In the genomic region with DNA sequence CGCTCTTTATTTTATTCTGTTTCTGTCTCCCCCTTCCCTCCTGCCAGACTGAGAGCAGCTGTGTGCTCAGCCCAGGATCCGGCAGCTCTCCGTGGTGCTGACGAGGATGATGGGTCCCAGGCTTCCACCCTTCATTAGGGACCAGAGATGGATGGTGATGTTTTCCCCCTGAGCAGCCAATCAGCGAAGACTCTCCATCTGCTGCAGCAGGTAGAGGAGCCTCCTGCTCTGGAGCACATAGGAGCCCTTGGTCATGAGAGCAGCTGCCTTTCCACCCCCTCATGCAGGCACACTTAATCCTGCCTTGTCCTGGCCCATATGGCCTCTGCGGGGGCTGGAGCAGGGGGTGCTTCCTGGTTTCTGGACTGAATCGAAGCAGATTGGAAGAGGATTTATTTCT, we compare ENCODE assay signal across 9 mouse cellular contexts.
DNase-seq lines count a peak whose midpoint lies in the region; ATAC-seq and TF ChIP-seq lines count a peak whose summit lies in the region.
"Had no signal": no experiment of that assay in that cellular context is flagged by ENCODE, and none has a peak within 500 bp of the region (broad histone marks: within the 10 kb centered on the region; RNA-seq: fewer than 3 reads in every experiment).

No protein-coding gene starts in this region.

- H3K9ac ChIP-seq in kidney, embryonic 15.5 days: no peak overlapping the region
- no peak overlapping the region for H3K9ac ChIP-seq in intestine, embryonic 16.5 days (ENCODE audit: low read depth, low read length)
- H3K9ac ChIP-seq: liver, embryonic 15.5 days had no signal

- H3K27me3 ChIP-seq in kidney, embryonic 15.5 days: no peaks in the 10 kb centered on the region
- H3K27me3 ChIP-seq in intestine, embryonic 16.5 days (replicated peaks; ENCODE audit: control insufficient read depth, insufficient read depth, low read length): no peaks in the 10 kb centered on the region
- no peaks in the 10 kb centered on the region for H3K27me3 ChIP-seq in myocyte (ENCODE audit: control insufficient read depth, insufficient read depth, insufficient read length)
- H3K27me3 ChIP-seq: liver, embryonic 15.5 days had no signal

- WGBS in kidney, embryonic 15.5 days: 6% methylated on average over 7 of the region's 7 CpGs
- WGBS in intestine, embryonic 16.5 days: 19% methylated on average over 7 of the region's 7 CpGs

- peak; percentile 89 for ATAC-seq in kidney, embryonic 15.5 days (replicated peaks; ENCODE audit: low FRiP score)
- 0 out of 2 replicates have a peak, but pooled peaks have one; percentile 40 for ATAC-seq in intestine, embryonic 16.5 days

- H3K4me1 ChIP-seq in kidney, embryonic 15.5 days: no peaks in the 10 kb centered on the region
- H3K4me1 ChIP-seq in intestine, embryonic 16.5 days (ENCODE audit: control insufficient read depth, insufficient read depth, low read length): no peaks in the 10 kb centered on the region
- H3K4me1 ChIP-seq: liver, embryonic 15.5 days had no signal

- H3K4me3 ChIP-seq in kidney, embryonic 15.5 days (replicated peaks): no peak overlapping the region
- H3K4me3 ChIP-seq in intestine, embryonic 16.5 days (ENCODE audit: low read length): no peak overlapping the region
- H3K4me3 ChIP-seq in myocyte: no peak overlapping the region
- H3K4me3 ChIP-seq: liver, embryonic 15.5 days had no signal

- H3K9me3 ChIP-seq in kidney, embryonic 15.5 days (replicated peaks): no peaks in the 10 kb centered on the region
- H3K9me3 ChIP-seq in intestine, embryonic 16.5 days (ENCODE audit: control insufficient read depth, low read length): no peaks in the 10 kb centered on the region
- H3K9me3 ChIP-seq: liver, embryonic 15.5 days had no signal

- H3K36me3 ChIP-seq in kidney, embryonic 15.5 days: no peaks in the 10 kb centered on the region
- no peaks in the 10 kb centered on the region for H3K36me3 ChIP-seq in intestine, embryonic 16.5 days (ENCODE audit: control insufficient read depth, insufficient read depth, low read length)
- no peaks in the 10 kb centered on the region for H3K36me3 ChIP-seq in myocyte (ENCODE audit: control insufficient read depth, insufficient read depth)
- H3K36me3 ChIP-seq: liver, embryonic 15.5 days had no signal

- no peak overlapping the region for H3ac ChIP-seq in myocyte (ENCODE audit: control insufficient read depth, insufficient read length)

- no peak overlapping the region for H3K4me2 ChIP-seq in kidney, embryonic 15.5 days
- H3K4me2 ChIP-seq in intestine, embryonic 16.5 days (ENCODE audit: low read depth, low read length): no peak overlapping the region
- H3K4me2 ChIP-seq in myocyte (ENCODE audit: low read depth): no peak overlapping the region
- H3K4me2 ChIP-seq: liver, embryonic 15.5 days had no signal

- no peak overlapping the region for H3K27ac ChIP-seq in kidney, embryonic 15.5 days
- no peak overlapping the region for H3K27ac ChIP-seq in intestine, embryonic 16.5 days (ENCODE audit: low read length)
- H3K27ac ChIP-seq: liver, embryonic 15.5 days had no signal

- no peak for DNase-seq in kidney, adult 8-10 months
- DNase-seq in ZHBTc4 (ENCODE audit: low read depth, low spot score) (peak; percentile 46), adipocyte (ENCODE audit: low spot score) (no peak)
- DNase-seq in embryo, embryonic 11 days: peak; percentile 66
- no peak for DNase-seq in B cell, adult 2 months

- no peak for TF ChIP-seq POLR2A in myocyte (IDR thresholded peaks at IDR 0.05; ENCODE audit: insufficient read length, low read depth)

- H3K79me2 ChIP-seq in myocyte (ENCODE audit: control insufficient read depth, insufficient read depth): no peaks in the 10 kb centered on the region

TF ChIP-seq in myocyte, 11 proteins besides CTCF, POLR2A, EP300 and RAD21:
- no peak for TF ChIP-seq SRF (IDR thresholded peaks at IDR 0.05; ENCODE audit: control insufficient read depth, insufficient read length, low read depth)
- TF ChIP-seq TCF3 (IDR thresholded peaks at IDR 0.05; ENCODE audit: insufficient read length, low read depth): no peak
- no peak for TF ChIP-seq USF1 (IDR thresholded peaks at IDR 0.05; ENCODE audit: low read depth)
- TF ChIP-seq REST (IDR thresholded peaks at IDR 0.05; ENCODE audit: insufficient read depth, insufficient read length): peak; percentile 65
- no peak for TF ChIP-seq POLR2AphosphoS2 (IDR thresholded peaks at IDR 0.05; ENCODE audit: insufficient read length, low read depth)
- TF ChIP-seq E2F4 (IDR thresholded peaks at IDR 0.05; ENCODE audit: insufficient read depth): no peak

Comparison
In these comparisons a context has a peak if more than half of its experiments do, and no peak if none do; other contexts are left out.
1. DNase-seq: peak in ZHBTc4 (single experiment) and embryo, embryonic 11 days (single experiment); none in kidney, adult 8-10 months (0 of 2), adipocyte (single experiment) and B cell, adult 2 months (0 of 2).